In genomic region chr4:55531096-55531855, GRCm38 (mm10) we compare ENCODE assay signal across 8 mouse cellular contexts. TPM values are rescaled to one million over a fixed set of nuclear protein-coding genes. Genes with fewer than 3 reads are reported as not detected.
A peak's percentile ranks its signal among the peaks of the same experiment; 100 is the strongest.
DNase-seq lines count a peak whose midpoint lies in the region; ATAC-seq and TF ChIP-seq lines count a peak whose summit lies in the region.

No protein-coding gene starts in this region.

- DNase-seq in left cerebral cortex, adult 2 months (ENCODE audit: extremely low spot score in 1 of 2, low spot score in 2 of 2) = peak; percentile 23 to 36
- DNase-seq in left cerebral cortex, adult 9 months (ENCODE audit: low spot score in 2 of 2) = no peak
- DNase-seq in heart, adult 11 months = peak; percentile 96
- DNase-seq in kidney, adult 11 months = peak; percentile 24
- peak; percentile 65 for DNase-seq in lung, postnatal 0 days (ENCODE audit: low spot score)
- peak; percentile 36 for DNase-seq in right cerebral cortex, postnatal 4 days

- peak overlapping the region; percentile 68 for H3K4me3 ChIP-seq in left cerebral cortex, adult 2 months
- peak overlapping the region; percentile 76 for H3K4me3 ChIP-seq in cortical plate, adult 2 months (ENCODE audit: insufficient read depth, low read length)
- H3K4me3 ChIP-seq in lung, postnatal 0 days (ENCODE audit: low read depth, low read length) = peak overlapping the region; percentile 80

- no peak for TF ChIP-seq EP300 in lung, postnatal 0 days (IDR thresholded peaks at IDR 0.05)

- H3K4me1 ChIP-seq in cortical plate, adult 2 months (ENCODE audit: control insufficient read depth, insufficient read depth, low read length) = peaks cover 2% of the 10 kb centered on the region; the same call in 1 of the 2 replicates
- no peaks in the 10 kb centered on the region; the same call in 1 of the 2 replicates for H3K4me1 ChIP-seq in lung, postnatal 0 days (ENCODE audit: insufficient read depth, low read depth, low read length)

- H3K4me2 ChIP-seq in lung, postnatal 0 days (replicated peaks; ENCODE audit: low read depth, low read length) = peak overlapping the region; percentile 86

- no peaks in the 10 kb centered on the region for H3K9me3 ChIP-seq in lung, postnatal 0 days (ENCODE audit: low read length)

- H3K27ac ChIP-seq in left cerebral cortex, adult 2 months = peak overlapping the region; percentile 45; the same call in 1 of the 2 replicates
- H3K27ac ChIP-seq in cortical plate, adult 2 months (ENCODE audit: insufficient read depth, low read length) = peak overlapping the region; percentile 49; the same call in 1 of the 2 replicates
- peak overlapping the region; percentile 99 for H3K27ac ChIP-seq in lung, postnatal 0 days (ENCODE audit: low read length)

- intact Hi-C loops in left cerebral cortex, adult 2 months (cut with DNase I) = loop anchor here (5.0 kb wide), 1 partner anchor 1151 kb away; no protein-coding TSS in a partner anchor

- ATAC-seq in lung, postnatal 0 days = no peak
- ATAC-seq in activated CD4-positive, CD25-positive, alpha-beta regulatory T cell, adult 4 months = no peak

- peak overlapping the region; percentile 84 for H3K9ac ChIP-seq in lung, postnatal 0 days (replicated peaks; ENCODE audit: low read depth)

- H3K36me3 ChIP-seq in lung, postnatal 0 days (ENCODE audit: insufficient read depth, low read length) = peaks cover 8% of the 10 kb centered on the region

- TF ChIP-seq CTCF in left cerebral cortex, adult 2 months (IDR thresholded peaks at IDR 0.05) = peak; percentile 44
- 0 out of 2 replicates have a peak, but pooled peaks have one; percentile 0 for TF ChIP-seq CTCF in cortical plate, adult 2 months (IDR thresholded peaks at IDR 0.05; ENCODE audit: extremely low read depth, insufficient read depth, low read length)
- TF ChIP-seq CTCF in lung, postnatal 0 days (IDR thresholded peaks at IDR 0.05) = peak; percentile 72

- no peaks in the 10 kb centered on the region; the same call in 1 of the 2 replicates for H3K27me3 ChIP-seq in lung, postnatal 0 days (replicated peaks; ENCODE audit: insufficient read depth, low read length)

- TF ChIP-seq POLR2A in cortical plate, adult 2 months (IDR thresholded peaks at IDR 0.05; ENCODE audit: extremely low read depth, insufficient read depth, low read length) = no peak

- WGBS in lung, postnatal 0 days = 1% methylated on average over 54 of the region's 56 CpGs

RNA-seq across cellular contexts. Expression of gene Klf4, which starts 1.0 kb away (rescaled TPM):
- total RNA-seq in left cerebral cortex, adult 2 months (2021) = 10 to 100 TPM in 1 of 2 experiments, 1 to 10 TPM in 1; 7.7 to 14.3 TPM
- polyA plus RNA-seq in cortical plate, adult 2 months (2012; rRNA removed) = 4.2 and 4.3 TPM in 2 replicates
- 39.1 and 43.3 TPM in 2 replicates for polyA plus RNA-seq in lung, postnatal 0 days (2015; fragmentation: Nextera tagmentation; extraction: Ambion mirVana)
- under 1 TPM; 0.31 to 0.36 TPM for polyA plus RNA-seq in activated CD4-positive, CD25-positive, alpha-beta regulatory T cell, adult 4 months (2017; shearing (Covaris generic))

Comparison
In these comparisons a context has a peak if more than half of its experiments do, and no peak if none do; other contexts are left out.
1. DNase-seq: peak in left cerebral cortex, adult 2 months (2 of 2), heart, adult 11 months (single experiment), kidney, adult 11 months (single experiment), lung, postnatal 0 days (single experiment) and right cerebral cortex, postnatal 4 days (single experiment); none in left cerebral cortex, adult 9 months (0 of 2).
2. H3K27ac ChIP-seq: peak in every context shown above with its lines; median percentile 99 in lung, postnatal 0 days; 49 in cortical plate, adult 2 months; 45 in left cerebral cortex, adult 2 months.
3. CTCF ChIP-seq: peak in every context shown above with its lines; median percentile 72 in lung, postnatal 0 days; 44 in left cerebral cortex, adult 2 months; 0 in cortical plate, adult 2 months.
4. Peak in every context shown above with its lines, with median percentiles within 50 percentile points of each other: H3K4me3 ChIP-seq.